Mouse (Mus musculus) liver (tissue): Measurements from ENCODE around the gene Gm11567.
"Not testable (repeated sequence)": the region's sequence is repeated elsewhere in the genome, so short reads cannot be mapped to it uniquely, and the experiment has no call there.

Experiments
- DNase-seq: peaks from one replicate; pipeline ENCODE4 v3.0.0-alpha.2; 2020; ENCODE audit warnings: mixed read lengths

Gm11567 gene

GRCm38 (mm10) chr11:99878887-99879286 lies at the start of gene Gm11567:
Gm11567 (plus strand) TSS chr11:99879187.
- DNase-seq, result not testable (repeated sequence)

DNA sequence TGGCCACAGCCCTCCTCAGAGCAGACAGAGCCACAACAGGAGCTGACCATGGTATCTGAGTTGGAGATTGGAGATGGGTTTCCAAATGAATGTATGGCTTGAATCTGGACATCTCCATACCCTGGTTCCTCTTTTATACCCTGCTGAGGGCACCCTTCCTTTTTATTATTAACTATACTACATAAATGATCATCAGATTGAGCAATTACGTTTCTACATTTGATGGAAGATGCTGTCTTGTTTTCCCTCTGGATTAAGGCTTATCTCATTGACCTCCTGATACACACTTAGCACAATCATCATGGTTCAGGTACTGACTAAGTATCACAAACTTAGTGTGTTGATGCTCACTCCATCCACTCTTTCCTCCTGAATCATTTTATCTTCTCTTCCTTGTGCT lies 41.0 kb upstream of the Gm11567 start, which contains the start of gene 2300003K06Rik:
Gene 2300003K06Rik (minus strand): TSS at position 101 of the 400 bp plus-strand sequence.
- DNase-seq, result no peak

- DNase-seq, result no peak
These were observed 36.8 kb upstream of the Gm11567 start for GRCm38 (mm10) chr11:99842185-99842584.

DNA sequence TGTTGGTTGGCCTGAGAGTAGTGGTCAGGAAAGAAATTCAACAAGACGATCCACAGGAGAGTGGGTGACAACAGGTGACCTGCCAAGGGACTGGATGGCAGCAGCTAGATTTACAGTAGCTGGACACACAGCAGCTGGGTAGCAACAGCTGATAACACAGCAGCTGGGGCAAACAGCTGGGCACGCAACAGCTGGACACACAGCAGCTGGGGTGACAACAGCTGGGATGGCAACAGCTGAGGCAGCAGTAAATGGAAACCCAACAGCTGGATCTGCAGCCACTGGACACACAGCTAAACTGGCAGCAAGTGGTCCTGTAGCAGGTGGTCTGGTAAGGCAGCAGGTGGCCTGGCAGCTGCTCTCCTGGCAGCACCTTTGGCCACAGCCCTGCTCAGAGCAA lies 32.2 kb upstream of the Gm11567 start:
- no peak for DNase-seq

DNA sequence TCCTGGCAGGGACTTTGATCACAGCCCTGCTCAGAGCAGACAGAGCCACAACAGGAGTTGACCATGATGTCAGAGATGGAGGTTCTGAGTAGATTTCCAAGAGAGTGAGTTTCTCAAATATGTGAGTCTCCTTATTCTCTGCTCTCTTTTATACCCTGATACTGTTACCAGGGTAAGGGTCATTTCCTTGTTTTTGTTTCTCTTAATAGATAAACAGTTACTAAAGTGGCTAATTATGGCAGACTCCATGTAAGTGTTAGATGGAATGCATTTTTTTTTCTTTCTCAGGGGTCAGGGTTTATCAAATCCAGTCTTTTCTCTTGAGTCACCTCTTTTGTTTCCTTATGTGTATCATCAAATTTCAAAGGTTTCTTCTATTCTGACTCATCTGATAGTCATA lies 27.5 kb upstream of the Gm11567 start, which contains the start of gene Krtap4-16:
Gene Krtap4-16 (minus strand): TSS at position 101 of the 400 bp plus-strand sequence.
- no peak for DNase-seq

- no peak for DNase-seq
These were observed 24.9 kb upstream of the Gm11567 start for GRCm38 (mm10) chr11:99854121-99854520.

DNA sequence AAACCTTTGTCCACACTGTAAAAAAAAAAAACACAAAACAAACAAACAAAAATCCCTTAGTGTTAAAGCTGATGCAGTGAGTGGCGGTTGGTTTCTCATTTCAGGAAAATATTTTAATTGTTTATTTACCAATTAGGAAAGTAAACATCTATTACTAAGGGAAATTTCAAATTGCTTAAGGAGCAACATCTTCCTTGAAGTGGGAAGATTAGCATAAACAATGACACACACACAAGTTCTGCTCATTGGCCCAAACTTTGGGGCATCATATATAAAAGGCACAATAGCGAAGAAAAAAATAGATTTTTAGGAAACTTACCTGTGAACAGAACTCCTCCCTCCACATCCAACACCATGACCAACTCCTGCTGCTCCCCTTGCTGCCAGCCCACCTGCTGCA lies 21.4 kb upstream of the Gm11567 start, which contains the start of gene Gm11568:
Gene Gm11568 (plus strand): TSS at position 301 of the 400 bp plus-strand sequence.
- DNase-seq, result no peak

DNA sequence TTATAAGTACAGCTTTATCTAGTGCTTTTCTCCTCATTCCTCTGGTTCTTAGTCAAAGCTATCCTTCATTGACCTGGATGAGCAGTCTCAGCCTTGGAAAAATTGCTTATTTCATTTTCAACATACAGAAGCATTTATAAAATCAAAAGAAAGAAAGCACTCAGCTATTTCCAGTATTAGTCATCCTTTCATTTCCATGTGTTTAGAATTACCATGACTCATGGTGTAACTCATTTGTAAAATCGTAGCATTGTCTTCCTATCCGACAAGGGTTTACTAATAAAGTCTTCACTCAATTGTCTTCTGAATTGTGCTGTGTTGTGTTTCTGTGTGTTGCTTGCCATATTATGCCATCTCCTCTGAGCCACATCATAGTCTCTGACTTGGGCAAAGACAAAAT lies 20.2 kb upstream of the Gm11567 start:
- DNase-seq, result no peak

- not testable (repeated sequence) for DNase-seq
These were observed 14.8 kb upstream of the Gm11567 start, which contains the start of gene Gm11559 for GRCm38 (mm10) chr11:99864176-99864575. Gm11559 (plus strand) TSS chr11:99864476.

DNA sequence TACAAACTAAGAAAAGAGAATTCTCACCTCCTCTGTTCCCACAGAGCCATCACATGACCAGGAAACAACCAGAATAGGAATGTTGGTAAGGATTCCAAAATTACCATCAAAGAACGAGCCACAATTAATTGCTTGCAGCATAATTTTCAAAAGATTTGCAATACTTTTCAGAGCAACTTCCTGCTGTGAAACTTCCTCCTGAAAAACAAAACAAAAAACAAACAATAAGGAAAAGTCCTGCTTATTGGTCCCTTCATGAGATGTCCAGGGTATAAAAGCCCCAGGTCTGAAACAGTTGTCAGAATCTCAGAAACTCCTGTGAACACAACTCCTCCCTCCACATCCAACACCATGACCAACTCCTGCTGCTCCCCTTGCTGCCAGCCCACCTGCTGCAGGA lies 5.9 kb upstream of the Gm11567 start, which contains the start of gene Krtap9-1:
Gene Krtap9-1 (plus strand): TSS at position 301 of the 400 bp plus-strand sequence.
- not testable (repeated sequence) for DNase-seq

DNA sequence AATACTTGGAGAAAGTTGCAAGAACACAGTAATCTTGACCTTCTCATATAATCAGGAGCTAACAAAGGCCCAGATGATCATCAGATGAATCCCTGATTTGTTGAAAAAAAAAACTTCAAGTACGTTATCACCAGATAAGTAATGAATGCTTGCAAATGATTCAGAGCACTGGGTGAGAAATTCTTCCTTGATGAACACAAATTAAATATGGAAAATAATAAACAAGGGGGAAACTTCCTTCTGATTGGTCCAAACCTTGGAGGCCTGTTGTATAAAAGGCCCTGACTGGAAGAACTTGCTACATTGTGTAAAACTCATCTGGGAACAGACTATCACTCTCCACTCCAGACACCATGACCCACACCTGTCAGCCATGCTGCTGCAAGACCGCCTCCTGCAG lies 28.6 kb downstream of the Gm11567 start, which contains the start of gene Krtap31-1:
Gene Krtap31-1 (plus strand): TSS at position 301 of the 400 bp plus-strand sequence.
- DNase-seq, result no peak

DNA sequence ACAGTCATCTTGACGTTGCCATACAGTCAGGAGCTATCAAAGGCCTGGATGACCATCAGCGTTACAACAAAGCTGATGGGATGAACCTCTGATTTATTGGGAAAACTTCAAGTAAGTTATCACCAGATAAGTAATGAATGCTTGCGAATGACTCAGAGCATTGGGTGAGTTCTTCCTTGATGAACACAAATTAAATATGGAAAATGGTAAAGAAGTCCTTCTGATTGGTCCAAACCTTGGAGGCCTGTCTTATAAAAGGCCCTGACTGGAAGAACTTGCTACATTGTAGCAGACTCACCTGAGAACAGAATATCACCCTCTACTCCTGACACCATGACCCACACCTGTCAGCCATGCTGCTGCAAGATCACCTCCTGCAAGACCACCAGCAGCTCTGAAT lies 35.5 kb downstream of the Gm11567 start, which contains the start of gene Gm11565:
Gene Gm11565 (plus strand): TSS at position 301 of the 400 bp plus-strand sequence.
- DNase-seq, result no peak
